Mouse (Mus musculus) lung, postnatal 0 days (tissue): ENCODE data around the gene Helq.

Experiments used
- CTCF ChIP-seq: IDR thresholded peaks from 2 replicates; pipeline ENCODE4 v1.5.1; 2016; ENCODE audit warnings: antibody characterized with exemption, mild to moderate bottlenecking
- EP300 ChIP-seq: IDR thresholded peaks from 2 replicates; pipeline ENCODE4 v1.6.1; 2016; ENCODE audit warnings: antibody characterized with exemption, mild to moderate bottlenecking, control low read depth

DNA sequence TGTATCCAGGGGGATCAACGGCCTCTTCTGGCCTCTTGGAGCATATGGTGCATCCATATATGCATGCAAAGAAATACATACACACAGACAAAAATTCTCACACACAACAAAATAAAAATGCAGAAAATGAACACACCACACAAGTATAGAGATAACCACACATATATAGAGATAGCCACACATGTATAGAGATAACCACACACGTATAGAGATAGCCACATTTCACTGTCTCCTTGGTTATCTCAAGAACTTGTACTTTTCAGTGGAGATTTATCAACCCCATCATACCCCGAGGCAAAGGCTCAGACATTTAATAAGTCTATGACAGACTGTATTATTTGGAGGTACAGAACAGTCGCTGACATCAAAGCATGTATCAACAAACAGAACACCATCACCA is 63.9 kb downstream of the Helq start:
- TF ChIP-seq CTCF (no peak), EP300 (no peak)
